Mouse (Mus musculus) midbrain, embryonic 11.5 days (tissue): ENCODE results near the gene Kcnk12. TPM values are rescaled to one million over a fixed set of nuclear protein-coding genes. Genes with fewer than 3 reads are reported as not detected.

ENCODE experiments used
- ATAC-seq: fragments of 200-750 bp; cut with Nextera tagmentation; 2 replicates; pipeline ENCODE4 v1.8.0; 2017; ENCODE audit warnings: moderate TSS enrichment, moderate library complexity; ENCODE audit not compliant: low FRiP score
- DNase-seq: peaks from one replicate; pipeline ENCODE4 v3.0.0; 2015; ENCODE audit warnings: low spot score; ENCODE audit errors: missing footprints
- H3K27ac ChIP-seq: fragments of 300-500 bp; sonication (generic); 2 replicates; pipeline ENCODE4 v1.5.1; 2014; ENCODE audit warnings: low read depth, low read length
- H3K27me3 ChIP-seq: fragments of 300-500 bp; sonication (generic); 2 replicates; pipeline ENCODE4 v1.6.1; 2014; ENCODE audit warnings: mild to moderate bottlenecking, low read length, moderate library complexity, mixed read lengths; ENCODE audit not compliant: control insufficient read depth, insufficient read depth
- H3K36me3 ChIP-seq: fragments of 300-500 bp; sonication (generic); 2 replicates; pipeline ENCODE4 v1.6.1; 2014; ENCODE audit warnings: mild to moderate bottlenecking, low read length, moderate library complexity, mixed read lengths; ENCODE audit not compliant: control insufficient read depth, insufficient read depth
- H3K4me1 ChIP-seq: fragments of 300-500 bp; sonication (generic); 2 replicates; pipeline ENCODE4 v1.6.1; 2014; ENCODE audit warnings: low read length; ENCODE audit not compliant: control insufficient read depth, insufficient read depth
- H3K4me2 ChIP-seq: fragments of 300-500 bp; sonication (generic); 2 replicates; pipeline ENCODE4 v1.6.1; 2014; ENCODE audit warnings: mild to moderate bottlenecking, moderate library complexity
- H3K4me3 ChIP-seq: fragments of 300-500 bp; sonication (generic); 2 replicates; pipeline ENCODE4 v1.5.1; 2014; ENCODE audit warnings: low read depth, low read length
- H3K9ac ChIP-seq: fragments of 300-500 bp; sonication (generic); 2 replicates; pipeline ENCODE4 v1.6.1; 2014; ENCODE audit warnings: low read length
- H3K9me3 ChIP-seq: fragments of 300-500 bp; sonication (generic); 2 replicates; pipeline ENCODE4 v1.6.1; 2016; ENCODE audit warnings: low read length; ENCODE audit not compliant: control insufficient read depth
- WGBS: fragments of 180-500 bp; shearing (Covaris S2); extraction: QIAGEN DNeasy Blood & Tissue Kit; methylation state at CpG from one replicate; pipeline ENCODE4 v1.1.7; 2014; 5-methylcytosine and 5-hydroxymethylcytosine counted together
- polyA plus RNA-seq: library from polyadenylated mRNA; unstranded; fragments of >200 nt; fragmentation: Nextera tagmentation; extraction: Ambion mirVana; gene quantifications from 2 replicates; pipeline ENCODE4 v1.2.1, GENCODE M21; 2014

Kcnk12 gene
- polyA plus RNA-seq, 1 experiment from 2014 or later, result 0.26 TPM

DNA sequence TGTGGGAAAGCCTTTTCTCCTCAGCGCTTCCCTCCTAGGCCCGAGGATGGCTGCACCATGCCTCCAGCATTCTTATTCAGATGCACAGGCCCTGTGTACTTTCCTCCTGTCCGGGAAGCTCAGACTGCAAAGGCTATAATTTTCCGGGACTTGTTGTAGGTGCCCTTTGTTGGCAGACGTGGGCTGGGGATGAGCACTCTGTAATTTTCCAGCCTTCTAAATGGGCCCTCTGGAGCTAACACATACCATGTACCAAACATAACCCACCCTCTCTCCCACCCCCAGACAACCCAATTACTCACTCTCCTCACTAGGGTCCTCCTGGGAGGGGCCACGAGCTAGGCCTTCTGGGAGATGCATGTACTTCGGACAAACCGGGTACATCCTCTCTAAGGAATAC lies 22.8 kb downstream of the Kcnk12 start:
- Histone ChIP-seq H3K4me1 (no peaks in the 10 kb centered on the region), H3K27ac (no peak overlapping the region), H3K4me2 (no peak overlapping the region), H3K36me3 (no peaks in the 10 kb centered on the region), H3K4me3 (no peak overlapping the region), H3K27me3 (no peaks in the 10 kb centered on the region), H3K9ac (no peak overlapping the region), H3K9me3 (no peaks in the 10 kb centered on the region)
- DNase-seq (peak; percentile 64), ATAC-seq (no peak)
- WGBS, result 86% methylated on average over 8 of the region's 8 CpGs

DNA sequence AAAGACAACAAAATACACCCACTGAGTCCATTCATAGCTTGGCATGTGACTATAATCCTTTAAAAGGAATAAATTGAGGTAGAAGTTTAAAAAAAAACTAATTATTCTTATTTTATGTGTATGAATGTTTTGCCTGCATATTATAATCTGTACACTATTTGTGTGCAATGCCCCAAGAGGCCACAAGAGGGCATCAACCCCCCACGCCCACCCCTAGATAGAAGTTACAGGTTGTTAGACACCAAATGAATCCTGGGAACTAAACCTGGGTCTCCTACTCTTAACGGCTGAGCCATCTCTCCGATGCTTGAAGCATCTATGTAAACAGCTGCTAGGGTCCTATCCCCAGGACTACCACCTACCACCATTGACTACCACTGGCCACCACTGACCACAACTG lies 24.6 kb downstream of the Kcnk12 start:
- 79% methylated on average over 3 of the region's 3 CpGs for WGBS
- H3K9me3 ChIP-seq, result no peaks in the 10 kb centered on the region

DNA sequence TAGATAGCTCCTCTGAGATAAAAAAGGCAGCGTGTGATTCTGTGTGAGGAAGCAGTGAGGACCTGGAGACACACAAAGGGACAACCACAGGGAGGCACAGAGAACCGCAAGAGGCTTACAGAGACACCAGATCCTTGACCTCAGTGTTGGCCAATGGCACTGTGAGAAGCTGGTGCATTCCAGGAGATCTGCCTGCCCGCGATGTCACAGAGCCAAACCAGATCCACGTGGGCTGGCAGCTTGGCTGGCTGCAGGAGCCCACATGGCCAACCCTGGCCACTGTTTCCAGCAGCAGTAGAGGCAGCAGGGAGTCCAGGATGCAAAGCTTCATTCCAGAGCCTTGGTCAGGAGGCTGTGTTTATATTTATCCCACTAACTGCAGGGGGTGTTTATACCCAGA lies 27.0 kb downstream of the Kcnk12 start:
- H3K9ac ChIP-seq, result no peak overlapping the region
- ATAC-seq (no peak), DNase-seq (peak; percentile 53)
- H3K4me2 ChIP-seq, result no peak overlapping the region
- H3K27me3 ChIP-seq, result no peaks in the 10 kb centered on the region
- no peaks in the 10 kb centered on the region for H3K36me3 ChIP-seq
- H3K4me1 ChIP-seq, result no peaks in the 10 kb centered on the region
- H3K9me3 ChIP-seq, result no peaks in the 10 kb centered on the region
- H3K4me3 ChIP-seq, result no peak overlapping the region
- WGBS, result 50% methylated on average over 5 of the region's 5 CpGs
- H3K27ac ChIP-seq, result no peak overlapping the region

More for the DNA sequence above, 24.6 kb downstream of the Kcnk12 start:
- H3K36me3 ChIP-seq, result no peaks in the 10 kb centered on the region
- H3K4me2 ChIP-seq, result no peak overlapping the region
- H3K4me1 ChIP-seq, result no peaks in the 10 kb centered on the region
- no peaks in the 10 kb centered on the region for H3K27me3 ChIP-seq
- no peak overlapping the region for H3K4me3 ChIP-seq
- H3K27ac ChIP-seq, result no peak overlapping the region
- H3K9ac ChIP-seq, result no peak overlapping the region
- ATAC-seq (no peak), DNase-seq (peak; percentile 82)

DNA sequence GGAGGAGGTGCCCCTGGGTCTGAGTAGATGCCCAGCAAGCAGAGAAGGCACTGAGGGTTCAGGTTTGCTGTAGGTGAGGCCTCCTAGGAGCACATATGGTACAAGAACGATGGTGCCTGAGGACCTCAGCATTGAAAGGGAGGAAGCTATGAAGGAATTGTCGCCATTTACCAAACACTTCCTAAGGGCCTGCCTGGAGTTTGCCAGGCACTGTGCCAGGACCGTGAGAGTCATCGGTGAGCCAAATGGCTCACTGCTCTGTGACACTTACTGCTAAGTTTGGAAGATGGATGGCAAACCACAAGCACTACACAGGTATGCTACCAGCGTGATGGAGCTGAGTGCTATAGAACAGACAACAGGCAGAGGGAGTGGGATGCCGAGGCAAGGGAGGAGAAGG lies 30.9 kb downstream of the Kcnk12 start:
- Histone ChIP-seq H3K4me3 (no peak overlapping the region), H3K4me1 (no peaks in the 10 kb centered on the region), H3K27me3 (no peaks in the 10 kb centered on the region), H3K27ac (no peak overlapping the region), H3K9me3 (no peaks in the 10 kb centered on the region), H3K4me2 (no peak overlapping the region), H3K36me3 (no peaks in the 10 kb centered on the region), H3K9ac (no peak overlapping the region)
- WGBS, result 88% methylated on average over 6 of the region's 6 CpGs
- DNase-seq, result peak; percentile 33
- no peak for ATAC-seq

DNA sequence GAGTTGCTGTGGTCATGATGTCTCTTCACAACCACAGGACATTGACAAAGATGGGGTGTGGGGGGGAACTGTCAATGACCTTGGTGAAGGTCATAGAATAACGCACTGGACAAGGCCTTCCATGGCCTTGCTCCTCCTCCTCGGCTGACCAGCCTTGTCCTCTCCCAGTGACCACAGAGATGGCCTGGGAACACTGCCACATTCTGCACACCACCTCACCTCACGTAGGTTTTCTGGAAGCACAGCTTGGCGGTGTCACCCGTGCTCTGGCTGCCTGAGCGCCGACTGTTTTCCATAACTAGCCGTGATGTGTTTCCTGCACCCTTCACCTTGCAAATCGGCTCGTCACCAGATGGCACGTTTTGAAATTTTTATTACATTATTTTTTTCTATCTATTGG lies 32.8 kb downstream of the Kcnk12 start:
- no peak for DNase-seq
- Histone ChIP-seq H3K27ac (no peak overlapping the region), H3K27me3 (no peaks in the 10 kb centered on the region; the same call in 1 of the 2 replicates), H3K9me3 (no peaks in the 10 kb centered on the region), H3K4me3 (no peak overlapping the region), H3K36me3 (no peaks in the 10 kb centered on the region), H3K4me2 (no peak overlapping the region), H3K4me1 (no peaks in the 10 kb centered on the region), H3K9ac (no peak overlapping the region)
- ATAC-seq, result no peak
- WGBS, result 94% methylated on average over 11 of the region's 11 CpGs

DNA sequence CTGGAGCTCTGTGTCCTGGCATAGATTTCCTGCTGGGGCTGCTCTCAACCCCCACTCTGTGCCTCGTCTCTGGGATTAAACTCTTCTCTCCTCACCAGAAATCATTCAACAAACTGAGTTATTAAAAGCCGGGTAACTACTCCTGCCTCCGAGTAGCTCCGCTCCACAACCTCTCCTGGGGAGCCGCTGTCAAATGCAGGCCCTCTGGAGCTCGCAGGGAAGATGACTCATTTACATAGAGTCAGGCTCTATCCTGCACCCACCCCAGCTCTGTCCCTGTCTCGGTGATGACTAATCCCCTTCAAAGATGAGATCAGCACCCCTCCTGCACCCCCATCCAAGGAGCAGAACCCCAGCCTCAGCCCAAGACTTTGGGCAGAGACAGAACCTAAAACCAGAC lies 34.6 kb downstream of the Kcnk12 start:
- H3K9ac ChIP-seq, result no peak overlapping the region
- ATAC-seq, result no peak
- no peaks in the 10 kb centered on the region for H3K36me3 ChIP-seq
- peak; percentile 69 for DNase-seq
- no peak overlapping the region for H3K27ac ChIP-seq
- no peak overlapping the region for H3K4me2 ChIP-seq
- no peaks in the 10 kb centered on the region for H3K4me1 ChIP-seq
- 35% methylated on average over 7 of the region's 7 CpGs for WGBS
- no peaks in the 10 kb centered on the region; the same call in 1 of the 2 replicates for H3K27me3 ChIP-seq
- no peaks in the 10 kb centered on the region for H3K9me3 ChIP-seq
- no peak overlapping the region for H3K4me3 ChIP-seq

DNA sequence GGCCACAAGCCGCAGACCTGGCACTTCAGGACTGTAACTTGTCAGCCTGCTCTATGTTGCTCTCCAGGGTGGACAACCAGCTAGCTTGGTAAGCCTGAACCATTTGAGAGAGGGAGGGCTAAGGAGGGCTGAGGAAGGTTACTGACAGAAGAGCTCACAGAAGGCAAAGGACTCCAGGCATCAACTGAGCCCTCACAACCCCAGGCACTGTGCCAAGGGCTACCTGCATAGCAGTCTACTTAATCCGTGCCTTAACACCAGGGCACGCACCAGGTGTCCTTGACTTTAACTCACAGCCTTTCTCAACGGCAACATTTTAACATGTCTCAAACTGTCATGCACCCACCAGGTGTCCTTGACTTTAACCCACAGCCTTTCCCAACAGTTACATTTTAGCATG lies 37.5 kb downstream of the Kcnk12 start:
- Histone ChIP-seq H3K9ac (no peak overlapping the region), H3K4me2 (no peak overlapping the region), H3K27ac (no peak overlapping the region), H3K9me3 (no peaks in the 10 kb centered on the region), H3K36me3 (no peaks in the 10 kb centered on the region), H3K4me3 (no peak overlapping the region), H3K27me3 (no peaks in the 10 kb centered on the region; the same call in 1 of the 2 replicates), H3K4me1 (no peaks in the 10 kb centered on the region)
- DNase-seq (no peak), ATAC-seq (no peak)
- 89% methylated on average over 4 of the region's 4 CpGs for WGBS

DNA sequence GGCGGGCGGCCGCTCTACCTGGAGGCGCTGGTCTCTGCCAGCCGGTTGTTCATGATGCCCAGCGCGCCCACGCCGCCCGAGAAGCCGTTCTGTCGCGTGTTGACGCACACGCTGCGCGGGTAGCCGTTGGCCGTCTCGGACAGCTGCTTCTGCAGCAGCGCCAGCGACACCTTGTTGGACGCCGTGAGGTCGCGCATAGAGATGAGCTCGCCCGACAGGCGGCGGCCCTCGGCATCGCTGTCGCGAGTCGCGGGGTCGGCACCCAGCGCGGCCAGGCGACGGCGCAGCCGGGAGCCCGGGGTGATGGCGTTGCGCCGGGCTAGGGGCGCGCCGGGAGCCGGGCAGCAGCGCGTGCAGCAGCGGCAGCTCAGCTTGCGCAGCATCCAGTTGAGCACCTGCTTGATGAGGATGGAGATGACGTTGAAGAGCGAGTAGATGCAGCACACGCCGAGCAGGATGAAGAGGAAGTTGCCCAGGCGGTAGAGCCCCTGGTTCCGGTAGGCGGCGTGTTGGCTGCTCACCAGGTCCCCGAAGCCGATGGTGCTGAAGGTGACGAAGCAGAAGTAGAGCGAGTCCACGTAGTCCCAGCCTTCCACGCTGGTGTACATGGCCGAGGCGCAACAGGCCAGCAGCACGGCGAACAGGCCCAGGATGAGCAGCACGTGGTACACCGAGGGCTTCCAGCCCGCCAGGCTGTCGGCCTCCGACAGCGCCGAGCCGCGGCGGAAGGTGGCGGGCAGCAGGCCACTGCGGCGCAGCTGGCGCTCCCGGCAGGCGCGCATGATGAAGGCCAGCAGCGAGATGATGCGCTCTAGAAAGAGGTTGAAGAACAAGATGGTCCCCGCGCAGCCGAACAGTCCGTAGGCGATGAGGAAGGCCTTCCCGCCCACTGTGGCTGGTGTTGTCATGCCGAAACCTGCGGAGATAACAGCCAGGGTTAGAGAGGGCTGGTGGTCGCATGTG lies 51.6 kb downstream of the Kcnk12 start:
- no peaks in the 10 kb centered on the region for H3K36me3 ChIP-seq
- ATAC-seq (peak; percentile 81), DNase-seq (peak; percentile 95)
- H3K4me2 ChIP-seq, result peak overlapping the region; percentile 87
- no peak overlapping the region for H3K27ac ChIP-seq
- peak overlapping the region; percentile 48 for H3K4me3 ChIP-seq
- 0 out of 2 replicates have a peak, but pooled peaks cover 2% of the 10 kb centered on the region for H3K9me3 ChIP-seq
- peak overlapping the region; percentile 54 for H3K9ac ChIP-seq
- H3K4me1 ChIP-seq, result peaks cover 10% of the 10 kb centered on the region
- 3% methylated on average over 101 of the region's 101 CpGs for WGBS
- H3K27me3 ChIP-seq, result peaks cover 30% of the 10 kb centered on the region
